Mouse (Mus musculus) retina, embryonic 14.5 days (tissue): ENCODE results near the gene Adprm.
"Not testable (repeated sequence)": the region's sequence is repeated elsewhere in the genome, so short reads cannot be mapped to it uniquely, and the experiment has no call there.

Experiments
- DNase-seq: peaks from one replicate; pipeline ENCODE4 v3.0.0-alpha.2; 2015; ENCODE audit warnings: low spot score

Gene Adprm

GRCm38 (mm10) chr11:67052321-67052952 is at the start of gene Adprm, which contains the start of gene Sco1:
Gene Adprm (minus strand): TSS chr11:67052594.
Gene Sco1 (plus strand): TSS chr11:67052670.
- peak; percentile 88 for DNase-seq

DNA sequence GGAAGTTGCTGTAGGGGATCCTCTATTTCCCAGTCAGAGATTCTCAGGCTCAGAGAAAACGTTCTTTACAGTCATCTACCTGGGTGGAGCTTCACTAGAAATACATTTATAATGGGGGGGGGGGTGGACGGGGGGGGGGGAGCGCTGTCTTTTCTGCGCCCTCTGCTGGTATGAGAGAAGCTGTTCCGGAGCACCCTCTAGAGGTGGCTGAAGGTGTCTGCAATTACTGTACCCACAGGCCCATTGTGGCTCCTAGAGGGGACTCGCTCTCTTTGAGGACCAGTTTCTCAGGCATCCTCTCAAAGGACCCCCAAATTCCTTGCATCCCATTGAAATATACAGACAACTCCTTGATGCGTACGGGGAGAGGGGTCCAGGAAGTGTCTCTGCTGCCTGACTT is 49.3 kb upstream of the Adprm start:
- DNase-seq, result peak; percentile 68

DNA sequence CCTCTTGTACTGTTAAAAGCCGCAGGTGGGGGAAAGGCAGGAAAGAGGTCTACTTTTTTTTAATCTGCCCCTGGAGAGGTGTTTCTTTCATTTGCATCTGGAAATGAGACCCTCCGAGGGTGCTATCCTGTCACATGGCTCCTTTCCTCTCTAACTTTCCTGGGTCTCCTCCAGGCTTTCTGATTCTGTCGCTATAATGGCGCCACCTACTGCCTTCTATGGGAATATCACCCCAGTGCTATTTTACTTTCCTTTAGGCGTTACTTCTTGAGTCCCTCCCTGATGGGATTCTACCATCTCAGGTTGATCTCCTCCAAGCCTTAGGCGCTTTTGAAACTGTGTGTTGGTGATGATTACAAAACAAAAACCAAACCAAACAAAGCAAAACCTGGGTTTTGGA is 47.8 kb upstream of the Adprm start:
- peak; percentile 66 for DNase-seq

DNA sequence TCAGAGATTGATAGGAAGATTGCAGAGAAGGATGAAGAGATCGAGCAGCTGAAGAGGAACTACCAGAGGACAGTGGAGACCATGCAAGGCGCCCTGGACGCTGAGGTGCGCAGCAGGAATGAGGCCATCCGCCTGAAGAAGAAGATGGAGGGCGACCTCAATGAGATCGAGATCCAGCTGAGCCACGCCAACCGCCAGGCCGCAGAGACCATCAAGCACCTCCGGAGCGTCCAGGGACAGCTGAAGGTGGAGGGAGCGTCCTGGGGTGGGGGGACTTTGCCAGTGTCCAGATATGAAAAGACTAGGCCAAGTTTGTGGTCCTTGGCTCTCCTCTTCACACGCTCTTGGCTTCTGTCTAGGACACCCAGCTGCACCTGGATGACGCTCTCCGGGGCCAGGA is 46.8 kb upstream of the Adprm start:
- no peak for DNase-seq

DNA sequence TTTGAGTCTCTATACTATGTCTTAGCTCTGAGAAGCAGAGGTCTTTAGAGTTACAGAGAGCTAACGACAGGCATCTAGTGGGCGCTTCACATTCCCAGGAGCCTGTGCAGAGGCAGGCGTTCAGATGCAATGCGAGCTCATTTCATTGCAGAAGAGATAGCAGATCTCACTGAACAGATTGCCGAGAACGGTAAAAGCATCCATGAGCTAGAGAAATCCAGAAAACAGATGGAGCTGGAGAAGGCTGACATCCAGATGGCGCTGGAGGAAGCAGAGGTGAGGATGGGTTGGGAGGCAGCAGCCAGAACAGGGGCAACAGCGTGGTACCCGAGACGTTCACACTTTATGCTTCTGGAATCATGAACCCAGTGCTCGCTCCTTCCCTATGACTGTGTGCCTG is 46.0 kb upstream of the Adprm start:
- no peak for DNase-seq

DNA sequence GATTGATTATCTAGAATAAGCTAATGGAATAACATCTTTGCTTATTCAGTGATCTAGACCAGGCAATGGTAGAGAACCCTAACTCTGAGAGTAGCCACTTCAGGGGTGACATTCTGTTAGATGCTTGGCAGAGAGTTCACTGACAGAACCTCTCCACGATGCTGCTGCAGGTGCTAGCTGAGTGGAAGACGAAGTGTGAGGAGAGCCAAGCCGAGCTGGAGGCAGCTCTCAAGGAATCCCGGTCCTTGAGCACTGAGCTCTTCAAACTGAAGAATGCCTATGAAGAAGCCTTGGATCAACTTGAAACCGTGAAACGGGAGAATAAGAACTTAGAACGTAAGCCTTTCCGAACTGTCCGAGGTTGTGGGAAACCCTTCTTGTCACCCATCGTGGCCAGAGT is 45.3 kb upstream of the Adprm start:
- no peak for DNase-seq

- DNase-seq, result no peak
Observed at GRCm38 (mm10) chr11:67094470-67094869, 42.1 kb upstream of the Adprm start.

DNA sequence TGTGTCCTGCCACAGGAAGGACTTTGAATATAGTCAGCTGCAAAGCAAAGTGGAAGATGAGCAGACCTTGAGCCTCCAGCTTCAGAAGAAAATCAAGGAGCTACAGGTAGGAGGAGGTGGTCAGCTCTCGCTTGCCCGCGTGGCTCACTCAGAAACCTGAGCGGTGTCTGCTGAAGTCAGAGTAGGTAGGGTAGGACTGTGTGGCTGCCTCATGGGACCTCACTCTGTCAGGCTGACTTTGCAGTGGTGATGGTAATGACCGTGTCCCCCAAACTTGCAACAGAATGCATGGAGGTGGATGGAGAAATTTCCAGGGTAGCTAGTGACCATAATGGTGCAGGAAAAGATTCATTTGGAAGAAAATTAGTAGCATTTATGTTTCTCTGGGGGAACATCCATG is 41.3 kb upstream of the Adprm start:
- DNase-seq, result no peak

DNA sequence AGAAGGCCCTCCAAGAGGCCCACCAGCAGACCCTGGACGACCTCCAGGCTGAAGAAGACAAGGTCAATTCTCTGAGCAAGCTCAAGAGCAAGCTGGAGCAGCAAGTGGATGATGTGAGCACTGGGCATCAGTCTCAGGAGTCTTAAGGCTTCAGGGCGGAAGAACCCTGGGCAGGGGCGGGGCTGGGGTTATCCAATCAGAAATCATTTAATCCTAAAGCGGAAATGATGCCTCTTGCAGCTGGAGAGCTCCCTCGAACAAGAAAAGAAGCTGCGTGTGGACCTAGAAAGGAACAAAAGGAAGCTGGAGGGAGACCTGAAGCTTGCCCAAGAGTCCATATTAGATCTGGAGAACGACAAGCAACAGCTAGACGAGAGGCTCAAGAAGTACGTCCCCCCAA is 40.8 kb upstream of the Adprm start:
- DNase-seq, result no peak

GRCm38 (mm10) chr11:67092354-67092753 is 40.0 kb upstream of the Adprm start:
- DNase-seq, result not testable (repeated sequence)

DNA sequence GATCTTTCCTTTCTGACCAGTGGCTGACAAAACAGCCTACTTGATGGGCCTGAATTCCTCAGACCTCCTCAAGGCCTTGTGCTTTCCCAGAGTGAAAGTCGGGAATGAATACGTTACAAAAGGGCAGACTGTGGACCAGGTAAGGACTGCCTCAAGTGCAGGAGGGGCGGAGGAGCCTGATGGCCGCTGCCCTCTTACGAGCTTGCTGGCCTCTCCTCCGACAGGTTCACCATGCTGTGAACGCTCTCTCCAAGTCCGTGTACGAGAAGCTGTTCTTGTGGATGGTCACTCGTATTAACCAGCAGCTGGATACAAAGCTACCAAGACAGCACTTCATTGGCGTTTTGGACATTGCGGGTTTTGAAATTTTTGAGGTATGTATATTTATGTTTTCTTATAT is 34.8 kb upstream of the Adprm start:
- no peak for DNase-seq

DNA sequence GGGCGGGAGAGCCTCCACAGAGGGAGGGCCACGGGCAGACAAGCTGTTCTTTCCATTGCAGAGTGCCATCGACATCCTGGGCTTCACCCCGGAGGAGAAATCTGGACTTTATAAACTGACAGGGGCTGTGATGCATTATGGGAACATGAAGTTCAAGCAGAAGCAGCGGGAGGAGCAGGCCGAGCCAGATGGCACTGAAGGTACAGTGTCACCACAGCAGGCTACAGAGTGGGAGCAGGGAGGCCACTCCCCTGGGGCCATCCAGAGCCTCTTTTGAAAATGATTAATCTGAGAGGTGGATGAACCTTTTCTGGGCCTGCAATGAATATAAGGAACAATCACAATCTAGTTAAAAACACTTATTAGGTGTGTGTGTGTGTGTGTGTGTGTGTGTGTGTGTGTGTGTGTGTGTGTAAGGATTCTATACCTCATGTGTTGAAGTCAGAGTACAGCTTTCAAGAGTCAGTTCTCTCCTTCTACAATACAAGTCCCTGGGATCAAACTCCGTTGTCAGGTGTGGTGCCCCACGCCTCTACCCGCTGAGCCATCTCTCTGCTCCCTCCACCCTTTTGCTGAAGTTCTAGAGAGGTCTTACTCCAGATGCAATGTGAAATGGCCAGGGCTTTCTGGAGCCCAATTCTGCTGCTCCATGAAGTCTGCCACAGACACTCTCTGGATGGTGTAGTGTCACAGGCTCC is 34.2 kb upstream of the Adprm start:
- peak; percentile 10 for DNase-seq

DNA sequence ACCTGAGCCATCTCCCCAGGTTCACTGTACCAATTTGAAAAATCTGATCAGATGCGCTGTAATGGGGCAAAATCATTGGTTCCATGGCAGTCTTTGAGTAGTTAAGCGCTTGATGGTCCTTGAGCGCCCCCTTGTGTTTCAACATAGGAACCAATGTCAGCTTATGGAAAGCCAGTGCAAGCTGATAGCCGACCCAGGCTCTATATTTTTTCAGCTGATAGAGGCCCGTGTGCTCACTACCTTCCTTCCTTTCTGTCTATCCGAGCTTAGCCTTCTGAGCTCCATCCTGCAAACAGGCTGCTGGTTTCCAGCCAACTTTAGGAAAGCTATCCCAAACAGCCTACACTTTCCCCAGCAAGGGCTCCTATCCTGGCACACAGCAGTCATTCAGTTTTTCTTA is 33.1 kb upstream of the Adprm start:
- peak; percentile 94 for DNase-seq

DNA sequence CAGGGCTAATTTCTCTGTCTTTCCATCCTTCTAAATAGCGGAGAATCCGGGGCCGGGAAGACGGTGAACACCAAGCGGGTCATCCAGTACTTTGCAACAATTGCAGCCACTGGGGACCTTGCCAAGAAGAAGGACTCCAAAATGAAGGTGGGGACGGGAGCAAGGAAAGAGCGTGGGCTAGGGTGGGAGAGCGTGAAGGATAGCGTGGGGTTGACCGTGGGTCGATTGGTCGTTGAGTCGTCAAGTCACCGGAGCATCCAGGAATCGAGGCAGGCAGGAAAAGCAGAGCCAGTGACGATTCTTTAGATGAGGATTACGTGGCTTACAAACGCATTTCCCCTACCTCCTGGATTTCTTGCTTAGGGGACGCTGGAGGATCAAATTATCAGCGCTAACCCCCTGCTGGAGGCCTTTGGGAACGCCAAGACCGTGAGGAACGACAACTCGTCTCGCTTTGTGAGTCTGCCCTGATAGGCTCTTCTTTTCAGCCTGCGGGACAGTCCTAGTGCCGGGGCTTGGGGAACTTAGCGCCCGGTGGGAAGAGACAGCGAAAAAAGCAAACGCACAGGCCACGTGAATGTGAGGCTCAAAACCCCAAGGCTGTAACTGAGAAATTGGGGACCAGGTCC is 31.4 kb upstream of the Adprm start:
- DNase-seq, result peak; percentile 11

DNA sequence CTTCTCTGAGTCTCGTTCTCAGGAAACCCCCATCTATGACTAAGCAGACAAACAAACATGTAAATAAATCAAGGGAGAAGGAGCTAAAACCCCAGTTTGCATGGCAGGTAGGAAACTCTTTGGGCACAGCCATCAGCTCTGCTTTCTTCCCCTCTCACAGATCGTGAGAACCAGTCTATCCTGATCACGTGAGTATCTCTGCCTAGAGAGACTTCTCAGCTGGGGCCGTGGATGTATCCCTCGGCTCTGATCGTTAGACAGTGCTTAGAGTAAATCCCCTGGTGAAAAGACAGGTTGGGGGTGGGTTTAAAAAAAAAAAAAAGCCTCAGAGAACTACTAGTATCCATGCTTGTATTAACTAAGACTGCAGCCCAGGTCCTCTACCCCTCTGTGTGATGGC is 30.8 kb upstream of the Adprm start:
- DNase-seq, result no peak

DNA sequence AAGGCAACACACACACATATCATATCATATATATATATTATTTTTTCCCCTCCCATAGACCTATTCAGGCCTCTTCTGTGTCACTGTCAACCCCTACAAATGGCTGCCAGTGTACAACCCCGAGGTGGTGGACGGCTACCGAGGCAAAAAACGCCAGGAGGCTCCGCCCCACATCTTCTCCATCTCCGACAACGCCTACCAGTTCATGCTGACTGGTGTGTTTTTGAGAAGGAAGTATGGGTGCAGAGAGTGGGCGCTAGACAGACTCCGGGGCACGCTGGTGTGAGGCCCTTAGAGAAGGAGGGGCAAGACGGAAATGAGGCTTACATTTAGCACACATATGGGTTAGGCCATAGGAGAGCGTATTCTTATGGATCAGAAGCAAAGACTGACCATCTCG is 30.4 kb upstream of the Adprm start:
- DNase-seq, result no peak

- DNase-seq, result no peak
Observed at GRCm38 (mm10) chr11:67082188-67082587, 29.8 kb upstream of the Adprm start.

DNA sequence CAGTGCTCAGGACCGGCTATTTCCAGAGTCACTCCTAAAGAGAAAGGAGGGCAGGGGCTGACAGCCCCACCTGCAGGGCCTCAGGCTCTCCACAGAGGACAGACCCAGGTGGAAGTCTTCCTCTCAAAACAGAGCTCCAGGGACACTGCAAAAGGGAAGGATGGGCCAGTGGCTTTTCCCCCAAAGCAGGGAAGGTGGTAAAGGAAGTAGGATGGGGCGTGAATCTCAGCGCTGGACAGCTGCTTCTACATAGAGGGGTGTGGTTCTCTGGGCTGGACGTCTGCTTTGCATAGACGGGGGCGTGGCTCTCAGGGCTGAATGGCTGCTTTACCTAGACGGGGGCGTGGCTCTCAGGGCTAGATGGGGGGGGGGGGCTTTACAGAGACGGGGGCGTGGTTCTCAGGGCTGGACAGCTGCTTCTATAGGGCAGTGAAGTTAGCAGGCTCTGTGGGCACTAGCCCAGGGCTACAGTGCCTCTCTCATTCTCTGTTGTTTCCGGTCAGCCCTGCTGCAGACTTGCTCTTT is 28.8 kb upstream of the Adprm start:
- peak; percentile 80 for DNase-seq

GRCm38 (mm10) chr11:67080168-67080567 is 27.8 kb upstream of the Adprm start:
- peak; percentile 87 for DNase-seq

- DNase-seq, result peak; percentile 16
Observed at GRCm38 (mm10) chr11:67079740-67080139, 27.3 kb upstream of the Adprm start.

DNA sequence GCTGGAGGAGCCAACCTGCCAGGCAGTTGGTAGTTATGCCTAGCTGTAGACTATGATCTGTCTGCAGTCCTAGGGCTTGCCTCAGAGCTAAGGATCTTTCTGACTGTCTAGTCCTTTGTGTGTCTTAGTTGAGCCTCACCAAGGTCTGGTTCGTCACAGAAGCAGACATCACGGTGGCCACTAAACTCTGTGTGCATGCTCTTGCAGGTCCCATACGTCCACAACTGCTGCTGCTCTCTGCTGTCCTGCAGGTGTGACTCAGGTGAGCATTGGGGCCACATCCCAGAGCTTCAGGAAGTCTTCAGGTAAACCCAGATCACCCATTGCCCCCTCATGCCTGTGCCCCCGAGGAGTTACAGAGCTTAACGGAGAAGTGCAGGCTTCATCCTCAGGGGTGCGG is 26.5 kb upstream of the Adprm start:
- DNase-seq, result no peak

DNA sequence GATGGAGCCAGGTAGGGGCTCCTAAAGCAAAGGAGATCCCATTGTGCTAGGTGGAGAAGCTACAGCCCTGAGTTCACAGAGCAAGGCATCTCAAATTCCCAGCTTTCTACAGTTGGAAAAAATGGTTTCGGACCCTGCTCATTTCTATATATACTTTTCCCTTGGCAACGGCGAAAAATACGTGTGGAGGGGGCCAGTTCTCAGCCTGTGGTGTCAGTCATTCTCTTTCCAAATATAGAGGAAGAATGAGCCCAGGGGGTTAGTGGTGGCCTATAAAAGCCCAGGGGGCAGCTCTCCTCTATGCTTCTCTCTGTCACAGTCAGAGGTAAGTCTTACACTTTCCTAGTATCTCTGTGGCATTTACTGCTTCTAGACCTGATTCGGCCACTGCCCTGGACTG is 25.6 kb upstream of the Adprm start, which contains the start of gene Myh3:
Myh3 (plus strand) TSS at position 301 of the 400 bp plus-strand sequence.
- no peak for DNase-seq

DNA sequence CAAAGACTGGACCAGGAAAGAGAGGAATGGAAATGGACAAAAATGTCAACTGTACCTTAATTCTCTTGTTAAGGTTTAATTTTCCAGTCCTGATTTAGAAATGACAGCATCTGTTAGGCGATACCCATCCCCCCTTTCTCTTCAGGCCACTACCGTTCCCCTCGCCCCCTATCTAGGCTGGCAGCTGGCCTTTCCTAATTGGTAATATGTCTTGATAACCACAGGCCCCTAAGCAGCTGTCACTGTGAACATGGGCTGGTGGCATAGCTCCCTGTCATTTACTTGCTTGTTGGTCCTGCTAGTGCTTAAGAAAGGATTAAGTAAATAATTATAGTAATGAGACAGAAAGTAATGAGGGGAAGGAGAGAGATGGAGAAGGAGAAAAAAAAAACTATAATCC is 25.0 kb upstream of the Adprm start:
- peak; percentile 57 for DNase-seq
